Mouse (Mus musculus) brain, embryonic 18.5 days (tissue): ENCODE results near the gene Slamf8.

Experiments used
- DNase-seq: peaks from one replicate; pipeline ENCODE4 v3.0.0-alpha.2; 2012; ENCODE audit warnings: low read depth, low spot score

Slamf8 gene

DNA sequence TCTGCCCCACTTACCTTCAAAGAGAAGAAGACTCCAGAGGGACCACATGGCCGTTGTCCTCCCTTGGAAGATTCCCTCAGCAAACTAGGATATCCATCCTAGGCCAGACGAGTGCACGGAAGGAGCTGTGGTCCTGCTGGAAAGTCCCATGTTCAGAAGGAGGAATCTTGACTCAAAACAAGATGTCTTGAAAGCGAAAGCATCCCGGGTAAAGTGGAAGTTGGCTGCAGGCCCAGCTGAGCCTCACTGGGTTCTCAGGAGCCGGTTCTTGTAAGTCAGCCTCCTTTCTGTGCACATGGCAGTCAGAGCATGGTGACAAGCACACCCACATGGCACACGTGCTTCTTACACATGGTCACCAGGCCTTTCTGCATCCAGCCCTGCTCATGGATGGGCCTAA, at the start of gene Slamf8:
Slamf8 (minus strand) TSS at position 184 of the 400 bp plus-strand sequence.
- DNase-seq: no peak

DNA sequence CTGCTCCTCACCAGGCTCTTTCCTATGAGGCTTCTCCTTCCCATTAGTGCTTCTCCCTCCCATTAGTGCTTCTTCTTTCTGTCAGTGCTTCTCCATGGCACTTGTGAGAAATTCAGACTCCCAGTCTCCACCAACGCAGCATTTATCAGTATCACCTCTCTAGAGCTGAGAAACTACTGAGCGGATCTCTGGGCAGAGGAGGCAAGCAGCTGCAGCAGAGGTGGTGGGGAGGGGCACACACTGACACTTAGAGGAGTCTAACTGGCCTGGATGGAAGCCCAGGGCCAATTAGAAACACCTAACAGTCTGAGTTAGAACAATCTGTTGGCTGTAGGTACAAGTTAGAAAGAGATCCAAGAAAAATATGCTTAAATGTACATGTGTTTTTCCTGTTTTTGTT, 48.4 kb upstream of the Slamf8 start:
- DNase-seq: no peak

- no peak for DNase-seq
Observed at GRCm38 (mm10) chr1:172637801-172638200, 47.4 kb upstream of the Slamf8 start.

DNA sequence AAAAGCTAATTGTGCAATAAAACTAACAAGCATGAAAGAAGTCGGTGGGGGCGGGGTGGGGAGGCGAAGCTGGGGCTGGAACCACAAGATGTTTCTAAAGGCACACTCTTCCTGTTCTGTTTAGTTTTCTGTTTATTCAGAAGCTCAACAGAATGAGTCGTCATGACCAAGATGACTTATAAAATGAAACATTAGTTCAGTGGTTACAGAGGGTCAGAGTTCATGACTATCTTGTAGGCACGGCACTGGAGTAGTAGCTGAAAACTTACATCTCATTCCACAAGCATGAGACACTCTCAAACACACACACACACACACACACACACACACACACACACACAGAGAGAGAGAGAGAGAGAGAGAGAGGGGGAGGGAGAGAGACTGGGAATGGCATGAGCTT, 45.9 kb upstream of the Slamf8 start:
- DNase-seq: no peak

DNA sequence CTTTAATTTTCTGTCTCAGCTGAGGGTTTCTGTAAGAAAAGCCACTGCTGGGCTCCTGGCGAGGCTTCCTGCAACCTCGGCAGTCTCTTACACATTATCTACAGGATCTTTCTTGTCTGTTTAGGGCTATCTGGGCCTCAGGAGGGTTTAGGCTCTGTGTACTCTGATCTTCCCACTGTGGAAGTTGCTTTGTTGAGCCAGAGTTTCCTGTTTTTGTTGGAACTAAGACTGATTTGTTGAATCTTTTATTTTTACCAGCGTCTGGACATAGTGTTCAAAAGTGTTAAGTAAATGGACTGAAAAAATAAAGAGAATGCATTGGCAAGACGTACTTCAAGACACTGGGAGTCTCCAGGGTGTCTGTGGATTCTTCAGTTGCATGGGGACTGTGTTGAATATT, 44.9 kb upstream of the Slamf8 start:
- DNase-seq: no peak

GRCm38 (mm10) chr1:172634136-172634535, 43.8 kb upstream of the Slamf8 start:
- no peak for DNase-seq

DNA sequence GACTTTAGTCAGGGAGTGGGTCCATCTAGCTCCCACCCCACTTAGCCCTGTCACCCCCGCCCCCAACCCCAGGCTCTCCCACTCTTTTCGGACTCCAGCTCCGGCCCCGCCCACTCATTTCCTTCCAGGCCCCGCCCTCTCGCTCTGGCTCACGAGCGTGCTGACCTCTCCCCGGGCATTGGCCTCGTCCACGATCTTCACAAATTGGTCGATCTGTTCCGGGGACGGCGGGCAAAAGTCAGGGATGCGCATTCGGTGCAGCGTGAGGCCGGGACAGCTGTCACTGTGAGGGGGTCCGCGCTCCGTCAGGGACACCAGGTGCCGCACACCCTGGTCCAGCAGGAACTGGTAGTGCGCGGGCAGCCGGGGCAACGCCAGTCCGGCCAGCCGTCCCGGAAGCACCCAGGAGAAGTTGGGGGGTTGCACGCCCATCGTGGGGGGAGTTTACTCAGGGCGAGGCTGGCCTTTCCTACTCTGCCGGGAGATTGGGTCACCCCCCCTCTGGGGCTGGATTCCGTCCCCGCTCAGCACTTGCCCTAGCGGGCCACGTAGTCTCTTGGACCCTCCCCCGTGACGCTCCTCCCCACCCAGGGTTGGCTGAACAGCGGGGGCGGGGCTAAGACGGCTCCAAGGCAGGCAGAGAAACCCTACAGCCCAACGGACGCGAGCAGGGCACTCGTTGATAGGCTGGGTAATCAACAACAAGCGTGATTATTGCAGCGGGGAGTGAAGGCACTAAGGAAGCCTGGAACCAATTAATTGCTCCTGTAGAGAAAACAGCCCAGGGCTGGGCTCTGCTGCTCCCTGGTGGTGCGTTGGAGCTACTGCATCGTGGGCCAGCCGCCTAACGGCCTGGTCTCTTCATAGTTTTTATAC, 42.3 kb upstream of the Slamf8 start, which contains the start of gene Dusp23:
Dusp23 (minus strand) TSS at position 512 of the 876 bp plus-strand sequence.
- peak; percentile 86 for DNase-seq

- no peak for DNase-seq
Observed at GRCm38 (mm10) chr1:172631721-172632120, 41.4 kb upstream of the Slamf8 start.

DNA sequence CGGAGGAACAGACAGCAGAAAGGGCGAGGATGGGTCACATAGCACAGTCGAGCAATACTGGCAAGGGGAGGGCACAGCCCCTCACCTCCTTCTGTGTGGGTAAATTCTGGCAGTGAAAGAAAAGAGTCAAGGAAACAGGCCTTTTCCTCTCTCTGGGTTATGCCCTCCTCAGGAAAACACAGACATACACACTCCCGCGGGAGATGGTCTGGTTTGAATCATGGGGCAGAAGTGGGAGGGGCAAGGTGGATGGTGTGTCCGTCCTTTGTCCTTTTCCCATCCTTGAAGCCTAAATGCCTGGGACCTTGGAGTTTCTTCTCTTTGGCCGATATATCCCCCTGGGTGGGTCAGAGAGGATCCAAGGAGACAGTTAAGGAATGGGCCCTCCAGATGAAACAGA, 39.5 kb upstream of the Slamf8 start:
- no peak for DNase-seq

DNA sequence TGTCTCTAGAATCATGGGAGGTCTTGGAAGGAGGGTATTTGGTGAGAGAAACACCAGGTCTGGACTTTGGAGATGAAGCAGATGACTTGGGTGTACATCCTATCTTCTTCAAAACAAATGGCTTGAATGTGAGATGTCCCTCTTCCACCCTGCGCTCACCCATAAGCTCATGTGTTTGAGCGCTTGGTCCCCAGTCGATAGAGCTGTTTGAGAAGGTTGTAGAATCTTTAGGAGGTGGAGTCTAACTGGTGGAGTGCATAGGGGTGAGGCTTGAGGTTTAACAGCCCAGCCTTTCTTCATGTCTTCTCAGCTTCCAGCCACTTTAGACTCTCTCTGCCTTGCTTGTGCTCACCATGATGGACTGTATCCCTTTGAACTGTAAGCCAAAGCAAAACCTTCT, 35.9 kb upstream of the Slamf8 start:
- DNase-seq: no peak

DNA sequence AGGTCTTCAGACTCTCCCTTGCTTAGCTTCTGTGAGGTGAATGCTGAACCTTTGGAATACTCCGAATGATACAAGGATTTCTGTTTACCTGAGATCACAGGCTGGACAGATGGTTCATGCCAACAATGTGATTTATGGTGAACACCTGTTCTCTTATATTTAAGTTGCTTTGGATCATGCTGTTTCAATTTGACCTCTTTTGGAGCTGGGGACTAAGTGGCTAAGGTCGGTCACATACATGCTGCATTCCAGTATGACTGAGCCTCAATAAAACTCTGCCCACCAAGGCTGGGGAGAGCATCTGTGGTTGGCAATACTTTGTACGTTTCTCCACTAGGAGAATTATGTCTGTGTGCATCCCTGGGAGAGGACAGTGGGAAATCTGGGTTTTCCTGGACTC, 33.7 kb upstream of the Slamf8 start:
- DNase-seq: no peak

DNA sequence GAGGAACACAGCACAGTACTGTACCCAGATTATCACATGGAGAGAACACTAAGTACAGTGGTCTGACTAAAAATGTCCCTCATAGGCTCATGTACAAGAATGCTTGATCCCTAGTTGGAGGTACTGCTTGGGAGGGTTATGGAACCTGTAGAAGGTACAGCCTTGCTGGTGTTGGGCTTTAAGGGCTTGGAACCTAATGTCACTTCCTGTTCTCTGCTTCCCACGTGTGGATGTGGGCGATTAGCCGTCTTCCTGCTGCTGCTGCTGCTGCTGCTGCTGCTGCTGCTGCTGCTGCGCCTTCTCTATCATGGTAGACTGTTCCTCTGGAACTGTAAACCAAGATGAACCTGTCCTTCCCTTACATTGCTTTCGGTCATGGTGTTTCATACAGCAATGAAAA, 33.2 kb upstream of the Slamf8 start:
- DNase-seq: no peak

DNA sequence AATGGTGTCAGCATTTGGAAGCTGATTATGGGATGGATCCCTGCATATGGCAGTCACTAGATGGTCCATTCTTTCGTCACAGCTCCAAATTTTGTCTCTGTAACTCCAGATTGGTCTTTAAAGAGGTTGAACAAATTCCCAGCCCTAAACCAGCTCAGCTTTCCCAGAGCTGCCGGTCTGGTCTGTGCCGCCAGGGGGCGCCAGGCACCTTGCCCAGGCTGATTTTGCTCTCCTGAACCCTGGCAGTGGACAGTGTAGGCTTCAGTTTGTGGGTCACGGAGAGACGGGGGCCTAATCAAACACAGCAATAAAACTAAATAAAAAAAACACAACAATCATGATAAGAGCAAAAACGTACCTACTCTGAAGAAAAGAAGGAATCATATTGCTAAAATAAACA, 28.9 kb upstream of the Slamf8 start:
- DNase-seq: no peak

DNA sequence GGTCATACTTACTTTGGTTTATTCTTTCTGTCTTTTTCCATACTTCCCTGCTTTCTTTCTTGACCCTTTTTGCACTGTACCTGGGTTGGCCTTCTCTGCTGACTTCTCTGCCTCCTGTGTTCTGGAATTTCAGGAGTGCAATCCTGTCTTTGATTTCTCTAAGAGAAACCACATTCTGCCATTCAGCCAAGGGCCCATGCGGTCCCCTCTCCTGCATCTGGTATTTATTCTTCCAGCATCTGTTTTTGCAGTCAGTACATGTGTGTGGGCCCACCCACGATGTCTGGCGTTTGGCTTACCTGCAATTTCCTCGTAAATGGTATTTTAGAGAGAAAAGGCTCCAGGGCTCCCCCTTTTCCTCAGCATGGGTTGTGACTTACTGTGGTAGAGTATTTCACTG, 27.8 kb upstream of the Slamf8 start:
- DNase-seq: no peak

- DNase-seq: no peak
Observed at GRCm38 (mm10) chr1:172617365-172618076, 27.2 kb upstream of the Slamf8 start.

GRCm38 (mm10) chr1:172616537-172617300, 26.4 kb upstream of the Slamf8 start:
- no peak for DNase-seq

DNA sequence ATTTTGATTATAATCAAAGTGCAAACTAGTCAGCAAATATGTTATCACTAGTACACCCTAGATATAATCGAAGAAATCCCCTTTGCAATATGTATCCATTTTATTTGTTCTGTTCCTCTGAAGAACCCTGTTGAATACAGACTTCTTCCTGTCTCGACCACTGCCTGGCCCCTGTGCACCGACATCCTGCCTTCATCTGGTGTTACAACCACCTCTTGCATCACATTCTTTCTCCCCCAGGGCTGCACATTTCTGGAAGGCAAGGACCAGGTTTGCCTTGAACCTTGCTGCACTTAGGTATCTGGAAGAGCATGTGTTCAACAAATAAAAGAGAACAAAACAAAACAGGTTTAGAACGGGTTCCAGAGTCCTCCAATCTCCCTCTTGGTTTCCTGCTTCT, 25.0 kb upstream of the Slamf8 start:
- no peak for DNase-seq

GRCm38 (mm10) chr1:172614654-172615053, 24.3 kb upstream of the Slamf8 start:
- no peak for DNase-seq

GRCm38 (mm10) chr1:172612745-172613144, 22.4 kb upstream of the Slamf8 start:
- DNase-seq: no peak

DNA sequence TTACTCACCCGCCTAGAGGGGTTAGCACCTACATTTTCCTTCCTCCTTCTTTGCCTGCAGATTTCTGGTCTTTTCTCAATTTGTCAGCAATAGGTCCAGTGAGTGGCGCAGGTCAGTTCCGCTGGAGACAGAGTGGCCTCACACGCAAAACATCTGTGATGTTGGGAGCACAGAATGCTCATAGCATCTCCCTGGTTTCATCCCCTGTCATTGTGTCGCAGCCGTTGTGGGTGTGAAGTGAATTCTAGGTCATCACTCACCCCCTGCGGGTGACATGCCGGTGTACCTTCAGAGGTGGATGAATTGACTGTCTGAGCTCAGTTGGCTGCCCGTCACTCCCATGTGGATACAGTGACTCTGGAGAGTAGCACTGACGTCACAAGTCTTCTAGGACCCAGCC, 20.9 kb upstream of the Slamf8 start:
- no peak for DNase-seq

DNA sequence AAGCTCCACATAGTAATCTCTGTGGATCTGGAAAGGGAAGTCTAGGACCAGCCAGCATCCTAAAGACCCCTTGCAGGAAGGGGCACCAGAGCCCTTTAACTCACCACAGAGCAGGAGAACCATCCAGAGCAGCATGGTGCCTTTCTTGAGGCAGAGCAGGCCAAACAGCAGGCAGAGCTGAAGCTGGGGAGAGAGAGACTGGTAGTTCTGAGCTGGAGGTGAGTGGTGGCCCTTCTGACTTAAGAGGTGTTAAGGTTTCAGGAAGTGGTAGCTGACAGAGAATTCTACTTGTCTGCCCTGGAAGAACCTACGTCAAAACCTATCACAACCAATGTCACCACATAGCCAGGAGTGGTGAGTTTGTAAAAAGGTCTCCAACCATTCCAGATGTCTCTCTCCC, 12.0 kb upstream of the Slamf8 start, which contains the start of gene Fcrl6:
Fcrl6 (minus strand) TSS at position 226 of the 400 bp plus-strand sequence.
- DNase-seq: no peak

GRCm38 (mm10) chr1:172594495-172594894, 4.1 kb upstream of the Slamf8 start:
- DNase-seq: no peak
